Mouse (Mus musculus): ENCODE results near the gene Tpcn1.

Tpcn1 gene

GRCm38 (mm10) chr5:120609246-120609775, 20.8 kb upstream of the Tpcn1 start:
- DNase-seq: no peak

DNA sequence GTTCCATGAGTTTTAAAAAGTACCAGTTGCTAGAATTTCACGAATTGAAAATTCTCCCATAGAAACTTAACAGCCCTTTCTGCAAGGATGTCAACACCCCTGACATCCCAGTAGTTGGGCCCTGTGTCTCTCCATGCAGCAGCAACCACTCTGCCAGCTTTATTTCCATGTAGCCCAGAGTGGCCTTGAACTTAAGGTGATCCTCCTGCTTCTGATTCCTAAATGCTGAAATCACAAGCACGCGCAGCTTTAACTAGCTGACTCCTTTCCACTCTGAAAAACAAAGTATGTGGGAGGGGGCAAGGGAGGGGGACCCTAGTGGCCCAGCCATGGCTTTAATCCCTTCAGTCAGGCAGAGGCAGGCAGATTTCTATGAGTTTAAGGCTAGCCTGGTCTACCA, 18.9 kb upstream of the Tpcn1 start:
- DNase-seq: no peak

- no peak for DNase-seq
These were observed 18.2 kb upstream of the Tpcn1 start for GRCm38 (mm10) chr5:120606590-120607200.

DNA sequence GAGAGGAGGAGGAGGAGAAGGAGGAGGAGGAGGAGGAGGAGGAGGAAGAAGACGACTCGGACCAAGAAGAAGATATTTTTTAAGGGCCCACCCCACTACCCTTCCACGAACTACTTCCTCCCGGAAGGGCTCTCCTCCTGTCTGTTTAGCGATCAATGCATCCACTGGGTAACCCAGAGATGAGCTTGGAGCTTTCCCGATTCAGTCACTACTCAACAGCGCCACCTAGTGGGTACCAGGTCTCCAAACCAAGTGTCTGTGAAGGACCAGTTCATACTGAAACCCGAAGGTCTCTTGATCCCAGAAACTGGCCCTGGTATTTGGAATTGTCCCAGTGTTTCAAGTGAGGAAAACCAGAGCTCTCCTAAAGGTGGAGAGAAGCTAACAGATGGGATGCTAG, 17.2 kb upstream of the Tpcn1 start:
- DNase-seq: peak; percentile 89 to 95

GRCm38 (mm10) chr5:120605241-120605661, 16.8 kb upstream of the Tpcn1 start:
- DNase-seq: no peak

GRCm38 (mm10) chr5:120604839-120605238, 16.4 kb upstream of the Tpcn1 start:
- DNase-seq: peak; percentile 90 to 97

- DNase-seq: no peak
These were observed 15.0 kb upstream of the Tpcn1 start for GRCm38 (mm10) chr5:120603515-120603914.

GRCm38 (mm10) chr5:120602210-120602609, 13.7 kb upstream of the Tpcn1 start:
- no peak for DNase-seq

GRCm38 (mm10) chr5:120600946-120601668, 12.6 kb upstream of the Tpcn1 start:
- DNase-seq: peak in 1 of 2 experiments; percentile 68

DNA sequence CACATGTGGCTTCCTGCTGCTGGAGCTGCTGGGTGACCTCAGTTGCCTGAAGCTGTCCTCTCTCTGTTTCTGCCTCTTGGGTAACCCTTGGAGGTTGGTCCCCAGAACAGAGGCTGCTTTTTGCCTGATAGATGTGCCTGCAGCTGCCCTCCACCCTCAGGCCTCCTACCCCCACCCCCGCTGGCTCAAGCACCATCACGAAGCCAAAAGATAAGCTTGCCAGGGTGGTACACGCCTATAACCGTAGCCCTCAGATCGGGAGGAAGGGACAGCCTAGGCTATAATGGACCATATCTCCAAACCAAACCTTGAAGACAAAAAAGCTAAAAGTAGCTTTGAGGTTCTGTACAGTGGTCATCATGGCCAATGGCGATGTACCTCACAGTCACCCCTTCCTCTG, 11.2 kb upstream of the Tpcn1 start:
- DNase-seq: no peak

GRCm38 (mm10) chr5:120594485-120594884, 6.0 kb upstream of the Tpcn1 start:
- DNase-seq: peak; percentile 52 to 77

DNA sequence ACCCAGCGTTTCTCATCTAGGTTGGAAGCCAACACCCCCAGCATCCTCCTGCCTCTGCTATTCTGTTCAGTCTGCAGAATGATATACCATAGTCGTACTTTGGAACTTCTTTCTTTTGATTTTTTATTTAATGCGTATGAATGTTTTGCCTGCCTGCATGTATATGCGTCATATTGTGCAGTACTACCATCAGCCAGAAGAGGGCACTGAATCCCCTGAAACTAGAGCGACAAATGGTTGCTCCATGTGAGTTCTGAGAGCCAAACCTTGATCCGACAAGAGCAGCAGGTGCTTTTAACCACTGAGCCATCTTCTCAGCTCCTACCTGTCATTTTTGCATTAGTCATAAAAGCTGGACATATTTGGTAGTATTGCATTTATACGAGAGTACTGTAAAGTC, 3.7 kb upstream of the Tpcn1 start:
- peak in 1 of 2 experiments; percentile 69 for DNase-seq

GRCm38 (mm10) chr5:120590356-120591010, 2.0 kb upstream of the Tpcn1 start:
- DNase-seq: peak in 1 of 2 experiments; percentile 78

GRCm38 (mm10) chr5:120587940-120588568, 419 bp downstream of the Tpcn1 start:
- no peak for DNase-seq

DNA sequence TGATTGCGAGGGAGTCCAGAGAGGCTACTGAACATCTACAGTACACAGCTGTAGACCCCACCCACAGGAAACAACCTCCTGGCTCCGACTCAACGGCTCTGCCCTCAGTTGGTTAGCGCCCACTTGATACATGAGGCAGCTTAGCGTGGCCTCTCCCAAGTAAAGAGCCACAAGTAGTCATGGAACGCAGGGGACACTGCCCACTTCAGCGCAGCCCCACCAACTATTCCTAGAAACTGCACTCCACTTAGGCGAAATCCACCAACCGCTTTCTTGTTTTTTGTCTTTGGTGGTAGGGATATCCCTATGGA, 902 bp downstream of the Tpcn1 start:
- peak; percentile 75 for DNase-seq

DNA sequence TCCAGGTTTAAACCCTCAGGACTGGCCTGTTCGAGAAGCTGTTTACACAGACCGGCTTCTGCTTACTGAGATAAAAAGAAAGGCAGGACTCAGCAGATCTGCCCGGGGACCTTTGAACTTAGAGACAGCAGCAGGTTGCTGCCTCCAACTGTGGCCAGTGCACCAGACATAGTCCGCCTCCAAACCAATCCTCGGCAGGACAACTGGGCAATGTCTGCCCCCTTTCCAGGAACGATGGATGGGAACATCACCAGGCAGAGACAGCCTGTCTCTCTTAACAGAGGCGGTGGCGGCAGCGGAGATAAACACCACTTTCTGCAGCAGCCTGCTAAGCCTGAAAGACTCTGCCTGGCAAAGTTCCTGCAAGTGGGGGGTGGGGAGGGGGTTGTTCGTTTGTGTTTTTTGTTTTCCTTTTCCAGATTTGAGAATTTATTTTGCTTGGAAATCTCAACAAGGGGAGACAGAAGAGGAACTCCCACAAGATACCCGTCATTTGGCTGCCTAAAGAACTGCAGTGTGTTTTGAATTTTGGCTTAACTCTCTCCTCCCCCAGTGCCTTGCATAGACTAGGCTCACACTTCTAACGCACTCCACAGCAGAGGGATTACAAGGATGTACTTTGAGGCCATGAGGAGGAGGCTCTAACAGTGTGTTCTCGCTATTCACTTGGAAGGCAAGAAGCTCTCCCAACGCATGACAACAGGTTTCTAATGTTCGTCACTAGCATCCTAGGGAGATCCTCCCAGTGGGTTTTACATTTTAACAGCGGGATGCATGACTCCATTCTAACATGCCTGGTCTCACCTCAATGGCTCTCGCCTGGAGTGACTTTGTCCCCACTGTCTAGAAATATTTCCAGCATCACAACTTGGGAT, 1.5 kb downstream of the Tpcn1 start:
- DNase-seq: peak; percentile 77 to 91

- peak in 1 of 2 experiments; percentile 69 for DNase-seq
These were observed 3.5 kb downstream of the Tpcn1 start for GRCm38 (mm10) chr5:120584968-120585367.

GRCm38 (mm10) chr5:120583511-120583910, 5.0 kb downstream of the Tpcn1 start:
- no peak for DNase-seq

GRCm38 (mm10) chr5:120582002-120582401, 6.5 kb downstream of the Tpcn1 start:
- DNase-seq: peak; percentile 69 to 89

DNA sequence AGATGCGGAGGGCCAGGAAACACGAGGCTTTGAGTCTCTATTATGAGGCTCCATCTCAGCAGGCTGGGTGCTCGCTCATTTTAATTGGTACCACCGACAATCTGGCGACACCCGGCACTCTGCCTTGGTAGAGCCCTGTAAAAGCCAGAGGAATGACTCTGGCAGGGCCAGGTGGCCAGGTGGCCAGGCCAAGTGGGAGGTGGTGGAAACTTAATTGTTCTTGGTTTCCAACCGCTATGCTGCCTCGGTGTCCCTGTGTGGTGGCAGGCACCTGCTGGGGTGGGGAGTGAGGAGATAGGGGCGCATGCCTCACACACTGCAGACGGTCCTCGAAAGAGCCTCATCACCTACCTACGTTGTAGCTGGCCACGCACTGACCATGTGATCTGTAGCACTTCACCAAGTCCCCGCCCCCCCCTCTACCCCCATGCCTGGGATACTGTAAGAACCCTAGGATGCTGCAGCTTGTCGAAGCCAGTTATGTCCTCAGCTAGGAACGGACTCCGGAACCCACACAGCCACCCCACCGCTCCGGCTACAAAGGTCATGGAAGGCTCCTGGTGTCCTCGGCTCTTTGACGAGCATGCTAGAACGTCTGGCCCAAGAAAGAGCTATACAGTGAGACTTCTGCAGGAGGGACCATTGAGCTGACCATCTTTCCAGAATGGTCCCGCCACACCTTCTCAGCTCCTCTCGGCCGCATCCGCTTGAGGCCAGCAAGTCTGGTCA, 8.4 kb downstream of the Tpcn1 start:
- peak; percentile 51 to 53 for DNase-seq

DNA sequence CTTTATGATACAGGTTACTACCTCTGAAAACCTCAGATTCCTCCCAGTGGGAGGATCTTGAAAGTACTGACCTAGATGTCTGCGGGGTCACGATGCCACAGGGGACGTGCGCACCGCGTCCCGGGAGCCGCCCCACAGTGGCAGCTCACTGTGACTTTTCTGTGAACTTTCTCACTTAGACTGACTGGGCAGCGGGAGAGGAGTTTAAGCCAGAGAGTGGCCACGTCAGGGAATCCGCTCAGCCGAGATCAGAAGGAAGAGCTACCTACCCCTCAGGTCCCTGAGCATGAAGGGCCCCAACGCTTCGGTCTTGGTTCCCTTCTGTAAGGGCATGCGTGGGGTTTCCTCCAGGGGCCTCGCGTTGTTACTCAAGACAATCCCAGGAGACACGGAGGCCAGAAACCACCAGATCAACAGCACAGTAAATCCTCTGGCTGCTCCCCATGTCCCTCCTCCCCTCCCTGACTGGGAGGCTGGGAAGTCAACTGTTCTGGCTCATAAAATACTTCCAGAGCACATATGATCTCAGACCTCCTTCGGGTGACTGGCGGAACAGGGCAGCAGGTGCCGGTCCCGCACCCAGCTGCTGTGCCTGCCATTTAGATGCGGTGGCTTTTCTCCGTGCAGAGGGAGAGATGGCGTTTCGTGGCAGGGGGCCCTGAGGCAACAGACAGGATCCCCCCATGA, 9.1 kb downstream of the Tpcn1 start:
- peak; percentile 74 to 83 for DNase-seq
